Mouse (Mus musculus) forebrain, embryonic 15.5 days (tissue): ENCODE data around the gene Pptc7. TPM values are rescaled to one million over a fixed set of nuclear protein-coding genes. Genes with fewer than 3 reads are reported as not detected.
A peak's percentile ranks its signal among the peaks of the same experiment; 100 is the strongest.

Source experiments
- ATAC-seq: fragments of 200-750 bp; cut with Nextera tagmentation; replicated peaks from 2 replicates; pipeline ENCODE4 v1.8.0; 2017; ENCODE audit warnings: mild to moderate bottlenecking, moderate TSS enrichment, moderate library complexity
- H3K27ac ChIP-seq: fragments of 300-500 bp; sonication (generic); replicated peaks from 2 replicates; pipeline ENCODE4 v1.5.1; 2015; ENCODE audit warnings: mild to moderate bottlenecking, inconsistent platforms
- H3K27me3 ChIP-seq: fragments of 300-500 bp; sonication (generic); 2 replicates; pipeline ENCODE4 v1.6.1; 2015; ENCODE audit warnings: inconsistent platforms
- H3K36me3 ChIP-seq: fragments of 300-500 bp; sonication (generic); 2 replicates; pipeline ENCODE4 v1.6.1; 2015; ENCODE audit warnings: mild to moderate bottlenecking, inconsistent platforms
- H3K4me1 ChIP-seq: fragments of 300-500 bp; sonication (generic); 2 replicates; pipeline ENCODE4 v1.6.1; 2015; ENCODE audit warnings: inconsistent platforms
- H3K4me2 ChIP-seq: fragments of 300-500 bp; sonication (generic); replicated peaks from 2 replicates; pipeline ENCODE4 v1.6.1; 2015; ENCODE audit warnings: mild to moderate bottlenecking, inconsistent platforms
- H3K4me3 ChIP-seq: fragments of 300-500 bp; sonication (generic); 2 replicates; pipeline ENCODE4 v1.5.1; 2015; ENCODE audit warnings: mild to moderate bottlenecking, inconsistent platforms
- H3K9ac ChIP-seq: fragments of 300-500 bp; sonication (generic); replicated peaks from 2 replicates; pipeline ENCODE4 v1.6.1; 2015; ENCODE audit warnings: mild to moderate bottlenecking, inconsistent platforms
- H3K9me3 ChIP-seq: fragments of 300-500 bp; sonication (generic); 2 replicates; pipeline ENCODE4 v1.6.1; 2016; ENCODE audit warnings: inconsistent platforms
- WGBS: fragments of 180-500 bp; shearing (Covaris S2); methylation state at CpG from one replicate; pipeline ENCODE4 v1.1.7; 2015; ENCODE audit warnings: mixed read lengths; 5-methylcytosine and 5-hydroxymethylcytosine counted together
- polyA plus RNA-seq: library from polyadenylated mRNA; unstranded; fragments of >200 nt; fragmentation: Nextera tagmentation; extraction: Ambion mirVana; gene quantifications from 2 replicates; pipeline ENCODE4 v1.2.1, GENCODE M21; 2015

The Pptc7 gene
- polyA plus RNA-seq: 8.2 and 8.3 TPM in 2 replicates

DNA sequence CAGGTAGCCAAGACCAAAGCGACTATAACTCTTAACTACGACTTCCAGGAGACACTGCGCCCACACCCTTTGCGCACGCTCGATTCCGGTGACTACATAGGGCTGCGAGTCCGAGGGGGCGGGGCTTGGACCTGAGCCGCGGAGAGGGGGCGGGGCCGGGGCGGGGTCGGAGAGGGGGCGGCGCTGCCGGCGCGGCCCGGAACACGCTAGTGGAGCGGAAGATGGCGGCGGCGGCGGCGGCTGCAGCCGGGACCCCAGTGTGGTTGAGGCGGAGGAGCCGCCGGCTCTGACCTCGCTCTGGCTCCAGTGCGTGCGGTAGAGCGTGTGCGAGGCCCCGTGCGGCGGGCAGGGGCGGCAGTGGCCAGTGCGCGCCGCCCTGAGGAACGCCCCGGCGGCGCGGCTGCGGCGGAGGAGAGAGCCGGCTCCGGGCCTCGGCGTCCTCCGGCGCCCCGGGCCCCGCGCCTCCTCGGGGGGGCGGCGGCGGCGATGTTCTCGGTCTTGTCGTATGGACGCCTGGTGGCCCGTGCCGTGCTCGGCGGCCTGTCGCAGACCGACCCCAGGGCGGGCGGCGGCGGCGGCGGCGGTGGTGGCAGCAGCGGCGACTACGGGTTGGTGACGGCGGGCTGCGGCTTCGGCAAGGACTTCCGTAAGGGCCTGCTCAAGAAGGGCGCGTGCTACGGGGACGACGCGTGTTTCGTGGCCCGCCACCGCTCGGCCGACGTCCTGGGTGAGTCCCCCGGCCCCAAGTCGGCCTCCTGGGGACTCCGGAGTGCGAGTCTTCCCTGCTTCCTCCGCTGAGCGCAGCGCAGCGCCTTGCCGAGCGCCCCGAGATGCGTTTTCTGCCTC is at the start of gene Pptc7:
Pptc7 (plus strand) TSS at position 183 of the 846 bp plus-strand sequence.
- no peaks in the 10 kb centered on the region for H3K27me3 ChIP-seq
- no peaks in the 10 kb centered on the region for H3K36me3 ChIP-seq
- peak within 1 kb of the TSS; percentile 76 for H3K9ac ChIP-seq
- peak within 1 kb of the TSS; percentile 87 for H3K4me2 ChIP-seq
- no peaks in the 10 kb centered on the region for H3K9me3 ChIP-seq
- ATAC-seq: peak; percentile 94
- H3K4me1 ChIP-seq: peaks cover 23% of the 10 kb centered on the region
- H3K27ac ChIP-seq: peak within 1 kb of the TSS; percentile 87
- peak within 1 kb of the TSS; percentile 65 for H3K4me3 ChIP-seq
- WGBS: under 1% methylated on average over 98 of the region's 114 CpGs

DNA sequence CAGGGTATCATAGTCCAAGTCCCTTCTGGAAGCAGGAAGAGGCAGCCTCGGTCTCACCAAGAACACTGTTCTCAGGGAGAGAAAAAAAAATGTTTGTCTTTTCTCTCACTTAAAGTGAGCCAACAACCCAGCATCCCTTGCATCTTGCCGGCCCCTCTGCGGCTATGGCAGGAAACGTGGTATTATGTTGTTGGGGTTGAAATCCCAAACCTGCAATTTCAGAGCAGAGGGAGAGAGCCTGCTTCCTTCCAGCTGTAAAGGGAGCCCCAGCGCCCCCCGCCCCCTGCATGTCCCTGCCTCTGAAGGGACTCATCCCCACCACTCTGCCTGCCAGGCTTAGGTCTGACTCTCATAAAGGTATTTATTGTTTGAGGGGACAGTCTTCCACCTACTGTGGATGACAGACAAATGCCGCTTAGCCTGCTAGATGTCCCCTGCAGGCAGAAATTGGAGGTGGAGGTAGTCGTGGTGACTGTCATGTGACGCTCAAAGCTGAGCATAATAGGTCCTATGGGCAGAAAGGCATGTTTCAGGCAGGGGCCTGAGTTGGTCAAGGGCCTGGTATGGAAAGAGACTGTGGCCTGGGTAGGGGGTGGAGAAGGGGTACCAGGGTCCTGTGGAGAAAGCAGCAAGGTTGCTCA is 48.8 kb upstream of the Pptc7 start:
- ATAC-seq: no peak
- Histone ChIP-seq H3K4me2 (no peak overlapping the region), H3K9ac (no peak overlapping the region), H3K9me3 (no peaks in the 10 kb centered on the region), H3K27me3 (no peaks in the 10 kb centered on the region), H3K4me1 (peaks cover 18% of the 10 kb centered on the region), H3K36me3 (no peaks in the 10 kb centered on the region), H3K27ac (no peak overlapping the region), H3K4me3 (no peak overlapping the region)
- 55% methylated on average over 9 of the region's 9 CpGs for WGBS

DNA sequence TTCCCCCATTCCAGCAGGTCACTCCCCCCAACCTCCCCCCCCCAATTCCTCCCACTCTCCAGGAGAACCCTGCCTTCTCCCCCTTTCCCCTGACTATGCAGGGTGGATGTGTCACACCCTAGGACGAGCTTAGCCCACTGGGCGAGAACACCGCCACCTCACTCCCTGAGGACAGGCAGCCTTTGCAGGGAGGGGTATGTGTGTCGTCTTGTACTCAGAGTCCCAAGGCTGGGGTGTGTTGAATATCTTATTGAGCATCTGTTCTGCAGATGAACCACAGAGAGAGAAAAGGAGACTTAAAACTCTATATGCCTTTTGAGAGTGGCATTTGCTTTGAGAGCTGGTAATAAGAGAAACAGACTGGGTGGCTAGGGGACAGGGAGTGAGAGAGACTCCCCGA is 47.0 kb upstream of the Pptc7 start:
- Histone ChIP-seq H3K9ac (no peak overlapping the region), H3K4me3 (no peak overlapping the region), H3K36me3 (no peaks in the 10 kb centered on the region), H3K4me1 (peaks cover 18% of the 10 kb centered on the region), H3K27ac (no peak overlapping the region), H3K9me3 (no peaks in the 10 kb centered on the region), H3K4me2 (no peak overlapping the region), H3K27me3 (no peaks in the 10 kb centered on the region)
- ATAC-seq: no peak
- WGBS: 69% methylated on average over 5 of the region's 5 CpGs

DNA sequence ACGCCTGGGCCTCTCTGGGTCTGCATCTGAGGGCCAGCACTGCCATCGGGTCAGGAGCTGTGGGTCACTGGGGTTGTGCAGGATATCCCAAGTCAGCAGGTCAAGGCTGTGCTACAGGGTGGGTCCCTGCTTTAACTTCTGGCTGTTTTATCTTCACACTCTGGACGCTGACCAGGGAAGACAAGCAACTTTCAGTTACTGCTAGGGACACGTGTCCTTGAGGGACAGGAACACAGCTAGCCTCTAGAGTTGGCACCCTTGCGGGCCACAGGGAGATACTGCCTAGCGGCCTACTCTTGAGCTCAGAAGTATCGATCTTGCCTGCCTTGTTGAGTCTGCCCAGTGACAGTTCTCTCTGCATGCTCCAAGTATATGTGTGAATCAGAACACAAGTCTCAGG is 44.5 kb upstream of the Pptc7 start:
- H3K9me3 ChIP-seq: no peaks in the 10 kb centered on the region
- H3K9ac ChIP-seq: no peak overlapping the region
- H3K4me3 ChIP-seq: no peak overlapping the region
- WGBS: 89% methylated on average over 7 of the region's 7 CpGs
- H3K36me3 ChIP-seq: no peaks in the 10 kb centered on the region
- no peak overlapping the region for H3K27ac ChIP-seq
- H3K4me2 ChIP-seq: no peak overlapping the region
- no peak for ATAC-seq
- H3K27me3 ChIP-seq: no peaks in the 10 kb centered on the region
- H3K4me1 ChIP-seq: peaks cover 32% of the 10 kb centered on the region

DNA sequence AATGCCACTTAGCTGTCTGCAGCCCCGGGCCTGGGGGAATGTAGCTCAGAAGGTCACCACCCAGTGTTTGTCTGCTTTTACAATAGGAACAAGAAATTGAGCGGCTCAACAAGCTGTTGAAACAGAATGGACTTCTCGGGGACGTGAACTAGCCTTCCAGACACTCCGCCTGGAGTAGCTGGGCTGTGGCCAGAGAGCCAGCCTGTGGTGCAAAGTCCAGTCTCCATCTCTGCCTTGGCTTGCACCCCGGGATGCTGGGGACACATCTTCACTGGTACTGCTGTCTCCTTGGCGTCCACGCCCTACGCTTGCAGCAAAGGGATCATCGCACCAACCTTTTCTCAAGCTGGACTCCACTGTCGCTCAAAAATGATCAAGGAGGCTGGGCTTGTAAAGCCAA is 43.6 kb upstream of the Pptc7 start:
- H3K4me1 ChIP-seq: peaks cover 32% of the 10 kb centered on the region
- no peaks in the 10 kb centered on the region for H3K27me3 ChIP-seq
- H3K9ac ChIP-seq: no peak overlapping the region
- WGBS: 82% methylated on average over 11 of the region's 11 CpGs
- no peaks in the 10 kb centered on the region for H3K36me3 ChIP-seq
- H3K4me2 ChIP-seq: no peak overlapping the region
- no peak overlapping the region for H3K27ac ChIP-seq
- H3K4me3 ChIP-seq: no peak overlapping the region
- ATAC-seq: no peak
- no peaks in the 10 kb centered on the region for H3K9me3 ChIP-seq

DNA sequence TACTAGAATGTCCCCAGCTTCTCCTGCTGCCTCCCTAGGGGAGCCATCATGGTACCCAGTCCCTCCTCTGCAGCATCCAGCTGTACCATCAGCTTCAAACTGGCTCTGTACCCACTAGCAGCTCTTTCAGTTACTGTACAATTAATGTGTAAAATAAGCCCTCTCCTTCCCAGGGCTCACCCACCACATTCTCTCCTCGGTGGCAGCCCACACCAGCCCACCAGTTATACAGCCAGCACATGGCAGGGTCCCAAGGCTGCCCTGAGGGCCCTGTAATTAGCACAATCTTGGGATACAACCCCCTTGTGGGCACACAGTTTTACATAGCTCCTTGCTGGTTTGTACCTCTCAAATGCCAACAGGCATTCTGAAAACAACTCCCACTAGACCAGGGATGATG is 43.2 kb upstream of the Pptc7 start:
- Histone ChIP-seq H3K36me3 (no peaks in the 10 kb centered on the region), H3K27ac (no peak overlapping the region), H3K4me2 (no peak overlapping the region), H3K9me3 (no peaks in the 10 kb centered on the region), H3K4me3 (no peak overlapping the region), H3K9ac (no peak overlapping the region), H3K4me1 (peaks cover 29% of the 10 kb centered on the region), H3K27me3 (no peaks in the 10 kb centered on the region)
- no peak for ATAC-seq
- 33% methylated on average over 1 of the region's 1 CpGs for WGBS

DNA sequence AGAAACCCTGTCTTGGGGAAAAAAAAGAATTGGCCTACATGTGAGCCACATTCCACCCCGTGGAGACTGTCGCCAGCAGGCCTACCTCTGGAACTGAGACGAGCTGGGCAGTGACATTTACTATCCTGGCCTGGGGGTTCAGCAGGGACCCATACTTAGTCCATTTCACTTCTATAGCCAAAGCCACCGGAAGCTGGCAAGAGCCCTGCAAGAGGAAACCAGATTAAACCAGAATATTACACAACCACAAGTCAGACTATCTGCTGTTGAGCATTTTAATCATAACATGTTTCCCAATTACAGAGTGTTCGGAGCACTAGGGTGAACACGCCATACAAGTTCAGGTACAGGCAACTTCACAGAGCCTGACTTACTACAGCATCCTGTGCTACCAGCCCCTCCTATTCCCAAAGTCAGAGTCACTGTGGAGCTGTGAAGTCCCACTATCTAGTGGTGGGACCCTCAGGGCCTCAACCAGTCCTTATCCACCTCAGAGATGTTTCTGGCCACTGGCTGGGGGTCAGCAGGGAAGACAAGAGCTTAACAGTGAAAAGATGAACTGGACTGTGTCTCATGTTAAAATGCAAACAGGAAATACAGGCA is 41.5 kb upstream of the Pptc7 start:
- H3K4me1 ChIP-seq: peaks cover 30% of the 10 kb centered on the region
- peaks cover under 1% of the 10 kb centered on the region; the same call in 1 of the 2 replicates for H3K36me3 ChIP-seq
- no peak for ATAC-seq

DNA sequence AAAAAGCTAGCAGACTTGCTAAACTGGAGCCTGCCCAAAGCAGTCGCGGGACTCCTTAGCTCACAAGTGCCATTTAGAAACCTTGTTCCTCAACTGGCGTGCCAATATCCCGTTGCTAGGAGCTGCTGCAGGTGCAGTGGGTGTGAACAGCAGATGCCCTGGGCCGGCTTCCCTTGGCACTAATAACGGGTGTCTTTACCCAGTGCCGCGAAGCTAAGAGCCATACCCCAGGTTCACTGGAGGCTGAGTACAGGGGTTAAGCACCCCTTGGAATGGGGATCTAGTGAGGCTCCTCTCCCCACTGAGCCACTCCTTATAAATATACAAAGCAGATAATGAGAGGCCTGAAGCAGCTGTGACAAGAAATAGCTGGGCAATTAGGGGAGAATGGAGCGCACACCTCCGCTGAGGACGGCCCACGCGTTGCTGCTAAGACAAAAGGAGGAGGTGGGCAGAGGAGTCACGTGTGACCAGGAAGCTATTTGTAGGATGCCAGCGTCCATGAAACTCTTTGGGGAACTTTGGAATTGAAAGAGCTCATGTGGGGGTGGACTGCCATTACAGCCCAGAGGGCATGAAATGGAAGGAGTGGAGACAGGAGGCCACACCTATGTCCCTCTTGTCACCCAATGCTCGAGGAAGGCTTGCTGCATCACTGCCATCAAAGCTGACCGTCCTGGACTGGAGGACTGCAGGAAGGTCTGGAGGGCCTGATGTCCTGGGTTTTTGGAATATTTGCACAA is 40.2 kb upstream of the Pptc7 start:
- Histone ChIP-seq H3K4me3 (no peak overlapping the region), H3K27ac (peak overlapping the region; percentile 61), H3K27me3 (no peaks in the 10 kb centered on the region), H3K4me2 (no peak overlapping the region), H3K4me1 (peaks cover 30% of the 10 kb centered on the region), H3K36me3 (peaks cover 13% of the 10 kb centered on the region), H3K9me3 (no peaks in the 10 kb centered on the region), H3K9ac (no peak overlapping the region; the same call in 1 of the 2 replicates)
- 41% methylated on average over 17 of the region's 17 CpGs for WGBS
- peak; percentile 51 for ATAC-seq

More for the DNA sequence above, 41.5 kb upstream of the Pptc7 start:
- H3K4me2 ChIP-seq: no peak overlapping the region
- H3K9me3 ChIP-seq: no peaks in the 10 kb centered on the region
- no peak overlapping the region for H3K27ac ChIP-seq
- H3K27me3 ChIP-seq: no peaks in the 10 kb centered on the region
- WGBS: 91% methylated on average over 6 of the region's 6 CpGs
- no peak overlapping the region for H3K4me3 ChIP-seq
- no peak overlapping the region for H3K9ac ChIP-seq

DNA sequence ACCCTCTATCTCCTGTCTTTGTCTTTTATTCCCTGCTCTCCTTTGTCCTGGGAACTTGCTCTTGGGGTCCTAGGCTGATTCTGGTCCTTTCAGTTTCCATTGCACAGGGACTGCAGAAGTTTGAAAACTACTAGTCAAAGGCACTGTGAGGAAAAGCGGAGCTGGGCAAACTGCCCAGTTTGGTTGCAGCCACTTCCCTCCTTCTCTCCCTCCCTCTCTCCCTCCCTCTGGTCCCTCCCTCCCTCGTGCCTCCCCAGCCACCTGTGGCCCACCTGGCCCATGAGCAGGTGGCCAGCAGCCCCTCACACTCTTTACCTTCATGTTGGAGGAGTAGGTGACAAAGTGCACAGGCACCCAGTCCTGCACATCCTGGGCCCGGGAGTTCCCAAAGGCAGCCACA is 39.0 kb upstream of the Pptc7 start:
- Histone ChIP-seq H3K4me2 (no peak overlapping the region), H3K9ac (no peak overlapping the region), H3K36me3 (peaks cover 13% of the 10 kb centered on the region), H3K4me3 (no peak overlapping the region), H3K4me1 (peaks cover 30% of the 10 kb centered on the region), H3K9me3 (no peaks in the 10 kb centered on the region), H3K27ac (0 out of 2 replicates have a peak overlapping the region, but pooled peaks have one; percentile 27), H3K27me3 (no peaks in the 10 kb centered on the region)
- no peak for ATAC-seq
- 41% methylated on average over 3 of the region's 3 CpGs for WGBS

DNA sequence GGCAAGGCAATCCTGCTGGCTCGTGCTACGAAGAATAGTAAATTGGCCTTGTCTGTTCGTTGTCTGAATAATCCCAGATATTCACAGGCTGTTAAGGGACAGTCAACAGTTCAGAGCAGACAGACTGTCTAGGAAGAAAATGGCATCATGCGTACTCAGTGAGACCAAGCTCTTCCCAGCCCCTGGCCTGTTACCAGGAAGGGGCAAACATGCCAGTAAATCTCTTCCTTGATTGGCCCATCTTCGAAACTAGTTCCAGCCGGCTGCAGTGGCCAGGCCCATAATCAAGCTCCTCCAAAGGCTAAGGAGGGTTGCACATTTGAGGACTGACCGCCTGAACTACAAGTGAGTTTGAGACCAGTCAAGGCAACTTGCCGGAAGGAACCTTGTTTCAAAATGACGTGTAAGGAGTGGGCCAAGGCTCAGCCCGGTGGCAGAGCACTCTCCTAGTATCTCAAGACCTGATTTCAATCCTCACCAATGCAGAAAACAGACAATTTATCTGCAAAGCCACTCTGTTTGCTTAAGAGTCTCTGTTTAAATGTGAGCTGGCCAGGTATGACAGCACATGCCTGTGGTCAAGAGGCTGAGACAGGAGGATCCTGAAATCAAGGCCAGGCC is 37.5 kb upstream of the Pptc7 start:
- no peak overlapping the region for H3K4me3 ChIP-seq
- no peak overlapping the region for H3K4me2 ChIP-seq
- peaks cover 30% of the 10 kb centered on the region for H3K4me1 ChIP-seq
- 77% methylated on average over 10 of the region's 10 CpGs for WGBS
- no peak overlapping the region for H3K9ac ChIP-seq
- peaks cover 13% of the 10 kb centered on the region for H3K36me3 ChIP-seq
- peak overlapping the region; percentile 27; the same call in 1 of the 2 replicates for H3K27ac ChIP-seq
- no peaks in the 10 kb centered on the region for H3K27me3 ChIP-seq
- H3K9me3 ChIP-seq: no peaks in the 10 kb centered on the region
- ATAC-seq: no peak

DNA sequence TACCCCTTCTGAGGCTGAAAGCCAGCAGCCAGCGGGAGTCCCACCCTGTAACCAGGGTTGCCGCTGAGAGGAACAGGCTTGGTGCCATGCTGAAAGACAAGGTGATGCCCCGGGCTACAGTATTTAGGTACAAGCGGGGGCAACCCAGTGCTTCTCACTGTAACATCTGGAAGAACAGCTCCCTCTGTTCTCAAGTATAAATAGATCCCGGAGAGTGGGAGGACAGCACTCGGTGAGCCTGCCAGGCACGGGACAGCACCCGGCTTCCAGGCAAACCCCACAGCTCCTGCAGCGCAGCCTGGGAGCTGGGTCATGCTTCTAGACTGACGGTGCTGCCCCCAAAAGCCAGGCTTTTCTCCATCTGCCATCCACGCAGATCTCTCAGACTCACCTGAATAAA is 36.6 kb upstream of the Pptc7 start:
- Histone ChIP-seq H3K9ac (no peak overlapping the region), H3K4me2 (no peak overlapping the region), H3K4me3 (no peak overlapping the region), H3K27ac (no peak overlapping the region), H3K27me3 (no peaks in the 10 kb centered on the region), H3K4me1 (peaks cover 39% of the 10 kb centered on the region), H3K9me3 (no peaks in the 10 kb centered on the region), H3K36me3 (peaks cover 13% of the 10 kb centered on the region)
- WGBS: 93% methylated on average over 11 of the region's 11 CpGs
- no peak for ATAC-seq
